12 mouse cellular contexts compared by ENCODE assay signal in the genomic region with DNA sequence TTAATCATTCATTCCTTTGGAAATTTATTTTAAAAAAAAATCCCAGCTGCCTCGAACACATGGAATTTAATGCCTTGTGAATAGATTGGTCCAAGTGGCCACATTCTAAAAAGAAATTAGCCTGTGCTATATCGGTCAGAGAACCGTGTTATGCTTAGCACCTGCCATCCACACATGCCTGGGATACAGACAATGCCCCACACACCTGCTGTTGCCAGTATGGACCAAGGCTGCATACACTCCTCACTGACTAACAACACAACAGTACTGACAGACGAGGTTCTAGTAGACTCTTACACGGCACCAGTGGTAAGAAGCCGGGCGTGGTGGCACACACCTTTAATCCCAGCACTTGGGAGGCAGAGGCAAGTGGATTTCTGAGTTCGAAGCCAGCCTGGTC.
"Had no signal": no experiment of that assay in that cellular context is flagged by ENCODE, and none has a peak within 500 bp of the region (broad histone marks: within the 10 kb centered on the region; RNA-seq: fewer than 3 reads in every experiment).

No protein-coding gene starts in this region.

- H3K4me3 ChIP-seq: kidney, embryonic 15.5 days; liver, embryonic 15.5 days; midbrain, embryonic 10.5 days; midbrain, embryonic 15.5 days; stomach, embryonic 15.5 days had no signal

- H3K4me1 ChIP-seq: liver, embryonic 15.5 days; midbrain, embryonic 10.5 days; midbrain, embryonic 15.5 days had no signal

- DNase-seq: kidney, postnatal 14 days; lung, adult 2 months; lung, postnatal 4 days; right cerebral cortex, postnatal 14 days; thymus, postnatal 36 days had no signal

- H3K9ac ChIP-seq: kidney, embryonic 15.5 days; liver, embryonic 15.5 days; midbrain, embryonic 15.5 days; stomach, embryonic 15.5 days had no signal

- H3K4me2 ChIP-seq: kidney, embryonic 15.5 days; liver, embryonic 11.5 days; liver, embryonic 15.5 days; midbrain, embryonic 15.5 days; stomach, embryonic 15.5 days had no signal

- H3K36me3 ChIP-seq: kidney, embryonic 15.5 days; liver, embryonic 15.5 days; midbrain, embryonic 10.5 days; midbrain, embryonic 15.5 days; stomach, embryonic 15.5 days had no signal

- H3K27ac ChIP-seq: kidney, embryonic 15.5 days; liver, embryonic 15.5 days; midbrain, embryonic 10.5 days; midbrain, embryonic 15.5 days; stomach, embryonic 15.5 days had no signal

- H3K9me3 ChIP-seq: kidney, embryonic 15.5 days; liver, embryonic 15.5 days; midbrain, embryonic 10.5 days; midbrain, embryonic 15.5 days; stomach, embryonic 15.5 days had no signal

- H3K27me3 ChIP-seq: kidney, embryonic 15.5 days; liver, embryonic 15.5 days; midbrain, embryonic 15.5 days; stomach, embryonic 15.5 days had no signal

- ATAC-seq: lung, postnatal 0 days; midbrain, embryonic 15.5 days had no signal
